Mouse (Mus musculus) hindbrain, embryonic 11.5 days (tissue): ENCODE results near the gene Cpeb1. TPM values are rescaled to one million over a fixed set of nuclear protein-coding genes. Genes with fewer than 3 reads are reported as not detected.

Experiments used
- ATAC-seq: fragments of 200-750 bp; cut with Nextera tagmentation; 2 replicates; pipeline ENCODE4 v1.8.0; 2017; ENCODE audit warnings: mild to moderate bottlenecking, moderate TSS enrichment, moderate library complexity; ENCODE audit not compliant: low FRiP score
- DNase-seq: peaks from one replicate; pipeline ENCODE4 v3.0.0-alpha.2; 2015; ENCODE audit warnings: low spot score
- H3K27ac ChIP-seq: fragments of 300-500 bp; sonication (generic); 2 replicates; pipeline ENCODE4 v1.5.1; 2014; ENCODE audit warnings: mild to moderate bottlenecking, low read depth, low read length
- H3K27me3 ChIP-seq: fragments of 300-500 bp; sonication (generic); 2 replicates; pipeline ENCODE4 v1.6.1; 2014; ENCODE audit warnings: mild to moderate bottlenecking, low read length, moderate library complexity, mixed read lengths; ENCODE audit not compliant: control insufficient read depth, insufficient read depth
- H3K36me3 ChIP-seq: fragments of 300-500 bp; sonication (generic); 2 replicates; pipeline ENCODE4 v1.6.1; 2014; ENCODE audit warnings: mild to moderate bottlenecking, low read length, moderate library complexity, mixed read lengths; ENCODE audit not compliant: control insufficient read depth, insufficient read depth
- H3K4me1 ChIP-seq: fragments of 300-500 bp; sonication (generic); replicated peaks from 2 replicates; pipeline ENCODE4 v1.6.1; 2014; ENCODE audit warnings: low read length, mixed read lengths; ENCODE audit not compliant: control insufficient read depth, insufficient read depth
- H3K4me2 ChIP-seq: fragments of 300-500 bp; sonication (generic); replicated peaks from 2 replicates; pipeline ENCODE4 v1.6.1; 2014; ENCODE audit warnings: mild to moderate bottlenecking, low read depth, low read length
- H3K4me3 ChIP-seq: fragments of 300-500 bp; sonication (generic); 2 replicates; pipeline ENCODE4 v1.5.1; 2014; ENCODE audit warnings: low read depth, low read length
- H3K9ac ChIP-seq: fragments of 300-500 bp; sonication (generic); 2 replicates; pipeline ENCODE4 v1.6.1; 2014; ENCODE audit warnings: low read depth, low read length
- H3K9me3 ChIP-seq: fragments of 300-500 bp; sonication (generic); 2 replicates; pipeline ENCODE4 v1.6.1; 2016; ENCODE audit warnings: low read length; ENCODE audit not compliant: control insufficient read depth
- WGBS: fragments of 180-500 bp; shearing (Covaris S2); extraction: QIAGEN DNeasy Blood & Tissue Kit; methylation state at CpG from one replicate; pipeline ENCODE4 v1.1.7; 2014; 5-methylcytosine and 5-hydroxymethylcytosine counted together
- polyA plus RNA-seq: library from polyadenylated mRNA; unstranded; fragments of >200 nt; fragmentation: Nextera tagmentation; extraction: Ambion mirVana; gene quantifications from 2 replicates; pipeline ENCODE4 v1.2.1, GENCODE M21; 2014

Cpeb1 gene
- polyA plus RNA-seq, 1 experiment from 2014 or later, result 1.3 TPM

- H3K27me3 ChIP-seq, result no peaks in the 10 kb centered on the region
- no peaks in the 10 kb centered on the region for H3K4me1 ChIP-seq
- H3K4me2 ChIP-seq, result no peak overlapping the region
- 93% methylated on average over 6 of the region's 6 CpGs for WGBS
- no peak for DNase-seq
- no peaks in the 10 kb centered on the region for H3K9me3 ChIP-seq
- no peaks in the 10 kb centered on the region for H3K36me3 ChIP-seq
- H3K4me3 ChIP-seq, result no peak overlapping the region
- H3K9ac ChIP-seq, result no peak overlapping the region
- ATAC-seq, result no peak
- no peak overlapping the region for H3K27ac ChIP-seq
Observed at GRCm38 (mm10) chr7:81309247-81309646, 146.0 kb downstream of the Cpeb1 start.

- WGBS, result 80% methylated on average over 8 of the region's 8 CpGs
- no peaks in the 10 kb centered on the region for H3K27me3 ChIP-seq
- DNase-seq, result no peak
- H3K4me3 ChIP-seq, result no peak overlapping the region
- no peaks in the 10 kb centered on the region for H3K4me1 ChIP-seq
- no peaks in the 10 kb centered on the region for H3K36me3 ChIP-seq
- H3K9me3 ChIP-seq, result no peaks in the 10 kb centered on the region
- H3K4me2 ChIP-seq, result no peak overlapping the region
- H3K27ac ChIP-seq, result no peak overlapping the region
- H3K9ac ChIP-seq, result no peak overlapping the region
- ATAC-seq, result no peak
Observed at GRCm38 (mm10) chr7:81307735-81308134, 147.5 kb downstream of the Cpeb1 start.

GRCm38 (mm10) chr7:81304675-81305074 lies 150.6 kb downstream of the Cpeb1 start:
- no peaks in the 10 kb centered on the region for H3K27me3 ChIP-seq
- DNase-seq (no peak), ATAC-seq (no peak)
- no peak overlapping the region for H3K9ac ChIP-seq
- H3K36me3 ChIP-seq, result no peaks in the 10 kb centered on the region
- no peak overlapping the region for H3K27ac ChIP-seq
- no peak overlapping the region for H3K4me2 ChIP-seq
- H3K4me3 ChIP-seq, result no peak overlapping the region
- no peaks in the 10 kb centered on the region for H3K9me3 ChIP-seq
- H3K4me1 ChIP-seq, result no peaks in the 10 kb centered on the region
- 92% methylated on average over 5 of the region's 5 CpGs for whole genome bisulfite sequencing

GRCm38 (mm10) chr7:81304100-81304499 lies 151.2 kb downstream of the Cpeb1 start:
- H3K27ac ChIP-seq, result no peak overlapping the region
- no peaks in the 10 kb centered on the region for H3K9me3 ChIP-seq
- H3K27me3 ChIP-seq, result no peaks in the 10 kb centered on the region
- H3K4me1 ChIP-seq, result no peaks in the 10 kb centered on the region
- DNase-seq (no peak), ATAC-seq (no peak)
- no peak overlapping the region for H3K9ac ChIP-seq
- H3K4me2 ChIP-seq, result no peak overlapping the region
- H3K36me3 ChIP-seq, result no peaks in the 10 kb centered on the region
- whole genome bisulfite sequencing, result 68% methylated on average over 5 of the region's 5 CpGs
- H3K4me3 ChIP-seq, result no peak overlapping the region

- WGBS, result 83% methylated on average over 2 of the region's 2 CpGs
- Histone ChIP-seq H3K4me2 (no peak overlapping the region), H3K9me3 (no peaks in the 10 kb centered on the region), H3K4me1 (no peaks in the 10 kb centered on the region), H3K9ac (no peak overlapping the region), H3K36me3 (no peaks in the 10 kb centered on the region), H3K27ac (no peak overlapping the region), H3K27me3 (no peaks in the 10 kb centered on the region), H3K4me3 (no peak overlapping the region)
- DNase-seq, result no peak
- no peak for ATAC-seq
Observed at GRCm38 (mm10) chr7:81303682-81304081, 151.6 kb downstream of the Cpeb1 start.

DNA sequence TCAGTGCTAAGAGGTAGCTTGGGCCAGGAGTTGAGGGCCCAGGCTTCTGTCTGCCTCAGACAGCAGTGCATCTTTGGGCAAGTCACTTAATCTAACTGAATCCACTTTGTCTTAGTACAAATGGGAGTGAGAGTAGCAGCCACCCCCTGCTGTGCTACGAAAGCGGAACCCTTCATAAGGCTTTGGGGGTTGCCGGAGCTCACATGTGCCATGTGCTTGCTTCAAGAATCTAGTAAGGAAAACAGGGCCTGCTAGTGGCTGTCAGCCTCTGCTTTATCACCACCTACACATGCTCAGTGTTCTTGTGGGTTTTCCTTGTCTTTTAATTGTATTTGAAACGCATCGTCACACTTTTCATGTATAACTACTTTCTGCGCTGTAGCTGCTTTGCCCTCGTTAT lies 153.9 kb downstream of the Cpeb1 start:
- ATAC-seq (no peak), DNase-seq (peak; percentile 29)
- Histone ChIP-seq H3K4me1 (no peaks in the 10 kb centered on the region), H3K27me3 (no peaks in the 10 kb centered on the region), H3K9me3 (no peaks in the 10 kb centered on the region), H3K27ac (no peak overlapping the region), H3K36me3 (no peaks in the 10 kb centered on the region), H3K4me3 (no peak overlapping the region), H3K9ac (no peak overlapping the region), H3K4me2 (no peak overlapping the region)
- WGBS, result 54% methylated on average over 7 of the region's 7 CpGs

DNA sequence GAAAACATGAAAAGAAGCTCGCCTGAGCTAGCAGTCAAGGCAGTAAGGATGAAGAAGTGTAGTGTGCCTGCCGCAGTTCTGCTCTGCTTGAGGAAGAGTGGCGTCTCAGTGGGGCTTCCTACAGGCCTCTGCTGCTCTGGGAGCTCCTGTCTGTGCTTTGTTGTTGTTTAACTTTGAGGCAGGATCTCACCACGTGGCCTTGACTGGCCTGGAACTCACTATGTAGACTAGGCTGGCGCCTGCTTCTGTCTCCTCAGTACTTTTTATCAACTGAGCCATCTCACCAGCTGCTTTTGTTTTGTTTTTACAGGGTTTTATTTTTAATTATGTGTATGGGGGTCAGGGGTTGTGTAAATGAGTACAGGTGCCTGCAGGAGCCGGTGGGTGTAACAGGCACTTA lies 157.1 kb downstream of the Cpeb1 start:
- 39% methylated on average over 6 of the region's 6 CpGs for WGBS
- DNase-seq (no peak), ATAC-seq (no peak)
- H3K36me3 ChIP-seq, result no peaks in the 10 kb centered on the region
- H3K27ac ChIP-seq, result no peak overlapping the region
- no peak overlapping the region for H3K4me3 ChIP-seq
- no peaks in the 10 kb centered on the region for H3K9me3 ChIP-seq
- no peak overlapping the region for H3K9ac ChIP-seq
- H3K27me3 ChIP-seq, result no peaks in the 10 kb centered on the region
- H3K4me2 ChIP-seq, result no peak overlapping the region
- H3K4me1 ChIP-seq, result no peaks in the 10 kb centered on the region

Other genes with a start within 250 kb of the Cpeb1 start
- 2.5 and 3.3 TPM in 2 replicates for gene Pde8a, start 241.9 kb downstream of the Cpeb1 start, polyA plus RNA-seq
- gene Rps17, start 110.2 kb downstream of the Cpeb1 start, polyA plus RNA-seq, result 1,086 and 1,110 TPM in 2 replicates
- 38.7 and 46.7 TPM in 2 replicates for gene Ap3b2, start 38.5 kb upstream of the Cpeb1 start, polyA plus RNA-seq
- not detected in 2 replicates for gene BC048679, start 42.8 kb upstream of the Cpeb1 start, polyA plus RNA-seq
- gene Fsd2, start 111.5 kb upstream of the Cpeb1 start, polyA plus RNA-seq, result 0.29 and 0.52 TPM in 2 replicates
- 7.5 and 9.0 TPM in 2 replicates for gene Whamm, start 115.8 kb upstream of the Cpeb1 start, polyA plus RNA-seq